Mouse (Mus musculus): ENCODE measurements at regions not wholly inside any gene's neighbourhood (a gene's known extent, or its start where the extent isn't known, plus 50 kb on each side); places are given as distances from the start of the nearest gene placed in this dataset.

DNA sequence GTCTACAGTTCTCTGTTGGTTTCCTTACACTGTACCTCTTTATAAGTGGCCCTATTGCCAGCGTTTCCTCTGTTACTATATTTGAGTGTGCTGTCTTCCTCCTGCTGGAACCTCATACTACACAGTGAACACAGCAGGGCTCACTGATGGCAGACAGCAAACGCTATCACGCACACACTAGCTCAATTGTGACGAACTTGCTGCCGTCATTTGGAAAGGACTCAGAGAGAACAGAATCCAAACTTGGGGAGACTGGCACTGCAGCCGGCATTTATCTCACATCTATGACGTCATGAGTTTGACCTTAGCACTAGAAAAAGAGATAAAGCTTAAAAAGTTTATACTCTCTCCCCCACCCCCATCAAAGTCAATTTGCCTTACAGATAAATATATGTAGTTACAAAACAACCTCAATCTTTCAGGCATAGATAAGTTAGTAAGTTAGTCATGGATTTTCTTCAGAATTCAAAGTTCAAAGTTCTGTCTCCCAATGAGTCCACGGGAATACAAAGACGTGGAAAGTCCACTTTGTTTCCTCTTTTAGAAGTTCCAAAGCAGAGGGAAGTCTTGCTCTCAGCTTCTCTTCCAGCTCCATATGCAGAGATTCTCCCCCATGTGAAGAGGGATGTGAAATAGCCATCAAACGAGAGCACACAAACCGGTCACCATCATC is 196.8 kb downstream of the Sptssa start:
- TF ChIP-seq POLR2A (IDR thresholded peaks at IDR 0.05; ENCODE audit: low read depth, low read length): no peak
- TF ChIP-seq CTCF (IDR thresholded peaks at IDR 0.05; ENCODE audit: extremely low read depth, insufficient read length, insufficient replicate concordance, low read depth, low read length): no peak
- Histone ChIP-seq H3K36me3 (ENCODE audit: control insufficient read depth, insufficient read depth, low read length) (no peaks in the 10 kb centered on the region), H3K27me3 (ENCODE audit: control insufficient read depth, insufficient read depth, low read length) (no peaks in the 10 kb centered on the region), H3K27ac (ENCODE audit: insufficient read depth, low read depth, low read length) (peak overlapping the region; percentile 99), H3K4me3 (ENCODE audit: low read depth, low read length) (0 out of 2 replicates have a peak overlapping the region, but pooled peaks have one; percentile 1), H3K4me1 (ENCODE audit: control insufficient read depth, insufficient read depth, insufficient read length, low read length) (peaks cover 26% of the 10 kb centered on the region; the same call in 1 of the 2 replicates)
- 20% methylated on average over 11 of the region's 11 CpGs for WGBS

DNA sequence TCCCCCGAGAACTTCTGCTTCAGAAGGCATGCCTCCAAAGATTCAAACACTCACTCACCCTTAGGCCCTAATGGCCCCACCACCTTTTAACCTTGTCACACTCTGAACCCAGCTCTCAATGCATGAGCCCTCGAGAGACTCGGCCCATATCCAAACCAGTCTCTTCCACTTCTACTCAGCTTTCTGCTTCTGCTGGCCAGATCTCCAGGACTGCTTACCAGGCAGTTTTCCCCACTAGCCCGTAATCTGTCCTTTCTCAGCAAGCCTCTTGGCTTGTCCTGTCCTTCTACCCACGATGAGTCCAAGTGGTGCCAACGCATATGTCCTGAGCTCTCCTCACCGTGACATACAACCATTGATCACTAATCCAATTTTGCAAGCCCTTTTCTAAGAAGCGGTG is 199.6 kb downstream of the Sptssa start:
- peaks cover 14% of the 10 kb centered on the region; the same call in 1 of the 2 replicates for H3K4me1 ChIP-seq (ENCODE audit: control insufficient read depth, insufficient read depth, insufficient read length, low read length)
- TF ChIP-seq CTCF (IDR thresholded peaks at IDR 0.05; ENCODE audit: extremely low read depth, insufficient read length, insufficient replicate concordance, low read depth, low read length) (no peak), POLR2A (IDR thresholded peaks at IDR 0.05; ENCODE audit: low read depth, low read length) (no peak)
- no peaks in the 10 kb centered on the region for H3K36me3 ChIP-seq (ENCODE audit: control insufficient read depth, insufficient read depth, low read length)
- no peak overlapping the region for H3K27ac ChIP-seq (ENCODE audit: insufficient read depth, low read depth, low read length)
- no peaks in the 10 kb centered on the region for H3K27me3 ChIP-seq (ENCODE audit: control insufficient read depth, insufficient read depth, low read length)
- 93% methylated on average over 8 of the region's 8 CpGs for WGBS
- no peak overlapping the region for H3K4me3 ChIP-seq (ENCODE audit: low read depth, low read length)

DNA sequence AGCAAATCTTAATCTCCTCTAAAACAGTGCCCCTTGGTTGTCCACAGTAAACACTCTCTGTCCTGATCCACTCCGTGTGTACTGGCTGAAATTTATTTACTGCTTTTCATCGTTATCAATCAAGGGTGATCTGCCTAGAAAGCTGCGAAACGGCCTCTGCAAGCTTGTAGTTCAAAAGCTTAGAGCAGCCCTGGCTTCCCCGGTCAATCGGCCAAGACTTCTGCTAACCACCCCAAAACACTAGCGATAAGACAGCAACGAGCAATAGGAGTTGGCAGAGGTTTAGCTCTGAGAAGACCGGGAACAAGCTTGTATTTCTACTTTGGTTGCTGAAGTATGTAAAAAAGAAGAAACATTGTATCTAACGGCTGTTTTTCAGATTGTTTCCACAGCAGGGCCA is 201.8 kb downstream of the Sptssa start:
- H3K36me3 ChIP-seq (ENCODE audit: control insufficient read depth, insufficient read depth, low read length): no peaks in the 10 kb centered on the region
- TF ChIP-seq CTCF (IDR thresholded peaks at IDR 0.05; ENCODE audit: extremely low read depth, insufficient read length, insufficient replicate concordance, low read depth, low read length): no peak
- no peak for TF ChIP-seq POLR2A (IDR thresholded peaks at IDR 0.05; ENCODE audit: low read depth, low read length)
- peaks cover 3% of the 10 kb centered on the region; the same call in 1 of the 2 replicates for H3K4me1 ChIP-seq (ENCODE audit: control insufficient read depth, insufficient read depth, insufficient read length, low read length)
- H3K27ac ChIP-seq (ENCODE audit: insufficient read depth, low read depth, low read length): no peak overlapping the region
- no peaks in the 10 kb centered on the region for H3K27me3 ChIP-seq (ENCODE audit: control insufficient read depth, insufficient read depth, low read length)
- H3K4me3 ChIP-seq (ENCODE audit: low read depth, low read length): no peak overlapping the region
- 87% methylated on average over 10 of the region's 10 CpGs for WGBS

DNA sequence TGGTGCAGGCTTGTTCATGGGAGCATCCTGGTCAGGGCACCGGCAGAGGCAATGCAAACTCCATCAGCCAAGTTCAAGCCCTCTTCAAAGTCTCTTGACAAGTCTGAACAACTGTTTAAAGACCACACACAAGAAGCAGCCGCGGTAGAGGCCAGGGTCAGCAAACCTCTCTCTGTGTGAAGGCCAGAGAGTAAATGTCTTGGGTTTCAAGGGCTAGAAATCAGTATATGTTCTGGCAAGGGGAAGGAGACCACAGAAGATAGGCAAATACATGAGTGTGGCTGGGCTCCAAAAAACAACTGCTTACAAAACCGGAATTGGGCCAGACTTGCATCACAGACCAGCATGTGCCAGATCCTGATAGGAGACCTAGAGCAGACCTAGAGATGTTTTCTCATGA is 203.0 kb downstream of the Sptssa start:
- H3K27ac ChIP-seq (ENCODE audit: insufficient read depth, low read depth, low read length): no peak overlapping the region
- 77% methylated on average over 4 of the region's 4 CpGs for WGBS
- H3K27me3 ChIP-seq (ENCODE audit: control insufficient read depth, insufficient read depth, low read length): no peaks in the 10 kb centered on the region
- no peaks in the 10 kb centered on the region for H3K4me1 ChIP-seq (ENCODE audit: control insufficient read depth, insufficient read depth, insufficient read length, low read length)
- no peaks in the 10 kb centered on the region for H3K36me3 ChIP-seq (ENCODE audit: control insufficient read depth, insufficient read depth, low read length)
- no peak overlapping the region for H3K4me3 ChIP-seq (ENCODE audit: low read depth, low read length)
- TF ChIP-seq POLR2A (IDR thresholded peaks at IDR 0.05; ENCODE audit: low read depth, low read length) (no peak), CTCF (IDR thresholded peaks at IDR 0.05; ENCODE audit: extremely low read depth, insufficient read length, insufficient replicate concordance, low read depth, low read length) (no peak)

DNA sequence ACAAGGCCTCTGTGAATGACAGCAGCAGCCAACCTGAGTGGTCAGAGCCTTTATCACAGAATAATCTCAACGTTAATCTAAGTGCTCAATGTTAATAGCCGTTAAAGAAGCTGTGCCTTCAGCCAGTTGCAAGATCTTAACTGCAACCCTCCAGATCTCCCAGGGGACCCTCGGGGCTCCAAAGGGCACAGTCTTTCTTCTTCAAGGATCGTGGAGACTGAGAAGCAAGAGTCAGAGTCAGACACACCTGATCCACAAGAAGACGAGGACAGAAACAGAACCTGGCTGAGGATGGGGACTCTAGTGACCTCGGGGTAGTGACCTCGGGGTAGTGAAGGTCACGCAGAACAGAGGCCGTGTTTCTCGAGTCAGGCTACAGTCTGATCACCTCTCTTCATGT is 206.0 kb downstream of the Sptssa start:
- Histone ChIP-seq H3K36me3 (ENCODE audit: control insufficient read depth, insufficient read depth, low read length) (no peaks in the 10 kb centered on the region), H3K27ac (ENCODE audit: insufficient read depth, low read depth, low read length) (no peak overlapping the region), H3K4me3 (ENCODE audit: low read depth, low read length) (no peak overlapping the region), H3K4me1 (ENCODE audit: control insufficient read depth, insufficient read depth, insufficient read length, low read length) (no peaks in the 10 kb centered on the region), H3K27me3 (ENCODE audit: control insufficient read depth, insufficient read depth, low read length) (no peaks in the 10 kb centered on the region)
- WGBS: 70% methylated on average over 10 of the region's 10 CpGs
- TF ChIP-seq POLR2A (IDR thresholded peaks at IDR 0.05; ENCODE audit: low read depth, low read length): no peak
- TF ChIP-seq CTCF (IDR thresholded peaks at IDR 0.05; ENCODE audit: extremely low read depth, insufficient read length, insufficient replicate concordance, low read depth, low read length): no peak

DNA sequence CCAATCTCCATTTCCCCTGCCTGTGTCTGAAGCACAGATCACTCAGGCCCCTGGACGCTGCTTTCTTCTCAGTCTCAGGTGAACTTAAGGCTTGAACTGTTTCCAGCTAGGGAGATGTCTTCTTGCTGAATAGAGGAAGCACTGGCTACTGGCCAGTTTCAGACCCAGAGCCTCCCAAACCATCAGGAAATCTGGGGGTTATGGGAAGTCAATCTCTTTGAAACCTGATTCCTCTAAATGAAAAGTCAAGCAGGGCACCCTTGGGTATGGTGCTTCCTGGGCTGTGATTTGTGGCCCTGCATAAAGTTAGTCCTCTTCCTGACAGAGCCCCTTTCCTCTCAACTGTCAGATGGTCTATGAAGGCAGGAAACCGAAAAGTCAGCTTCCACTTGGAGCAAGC is 208.2 kb downstream of the Sptssa start:
- 80% methylated on average over 2 of the region's 2 CpGs for WGBS
- Histone ChIP-seq H3K4me1 (ENCODE audit: control insufficient read depth, insufficient read depth, insufficient read length, low read length) (peaks cover 6% of the 10 kb centered on the region; the same call in 1 of the 2 replicates), H3K27me3 (ENCODE audit: control insufficient read depth, insufficient read depth, low read length) (no peaks in the 10 kb centered on the region), H3K36me3 (ENCODE audit: control insufficient read depth, insufficient read depth, low read length) (no peaks in the 10 kb centered on the region), H3K27ac (ENCODE audit: insufficient read depth, low read depth, low read length) (no peak overlapping the region), H3K4me3 (ENCODE audit: low read depth, low read length) (no peak overlapping the region)
- TF ChIP-seq CTCF (IDR thresholded peaks at IDR 0.05; ENCODE audit: extremely low read depth, insufficient read length, insufficient replicate concordance, low read depth, low read length) (no peak), POLR2A (IDR thresholded peaks at IDR 0.05; ENCODE audit: low read depth, low read length) (no peak)

DNA sequence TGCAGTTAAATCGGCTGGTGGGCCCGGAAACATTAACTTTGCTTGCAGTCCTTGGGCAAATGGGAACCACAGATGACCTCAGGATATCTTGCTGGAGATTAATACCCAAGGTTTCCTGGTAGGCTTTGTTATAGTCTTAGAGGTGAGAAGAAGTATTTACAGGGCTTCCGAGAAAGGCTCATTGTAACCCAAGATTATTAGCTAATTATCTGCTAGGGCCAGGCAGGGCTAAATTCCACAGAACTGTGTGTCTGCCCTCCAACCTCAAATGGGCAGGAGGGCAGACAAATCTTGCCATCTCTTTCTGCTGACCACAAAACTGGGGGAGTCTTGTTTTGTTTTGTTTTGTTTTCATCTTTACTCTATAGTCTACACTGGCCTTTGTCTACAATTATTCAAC is 209.0 kb downstream of the Sptssa start:
- TF ChIP-seq CTCF (IDR thresholded peaks at IDR 0.05; ENCODE audit: extremely low read depth, insufficient read length, insufficient replicate concordance, low read depth, low read length) (no peak), POLR2A (IDR thresholded peaks at IDR 0.05; ENCODE audit: low read depth, low read length) (no peak)
- H3K4me3 ChIP-seq (ENCODE audit: low read depth, low read length): no peak overlapping the region
- H3K36me3 ChIP-seq (ENCODE audit: control insufficient read depth, insufficient read depth, low read length): no peaks in the 10 kb centered on the region
- peaks cover 6% of the 10 kb centered on the region; the same call in 1 of the 2 replicates for H3K4me1 ChIP-seq (ENCODE audit: control insufficient read depth, insufficient read depth, insufficient read length, low read length)
- 66% methylated on average over 3 of the region's 3 CpGs for WGBS
- H3K27me3 ChIP-seq (ENCODE audit: control insufficient read depth, insufficient read depth, low read length): no peaks in the 10 kb centered on the region
- H3K27ac ChIP-seq (ENCODE audit: insufficient read depth, low read depth, low read length): no peak overlapping the region
